Mouse (Mus musculus) embryonic fibroblast, embryonic 13.5 days (primary cell): ENCODE measurements at regions not wholly inside any gene's neighbourhood (a gene's known extent, or its start where the extent isn't known, plus 50 kb on each side); places are given as distances from the start of the nearest gene placed in this dataset.

Experiments used
- H3K27ac ChIP-seq: 2 replicates; pipeline ENCODE4 v1.5.1; 2012; ENCODE audit warnings: low read length, control low read depth, inconsistent platforms; ENCODE audit not compliant: insufficient read depth
- H3K4me1 ChIP-seq: 2 replicates; pipeline ENCODE4 v1.6.1; 2011; ENCODE audit warnings: low read length; ENCODE audit not compliant: control insufficient read depth, insufficient read depth
- H3K4me3 ChIP-seq: 2 replicates; pipeline ENCODE4 v1.5.1; 2011; ENCODE audit warnings: mild to moderate bottlenecking, control low read depth, low read length; ENCODE audit not compliant: insufficient read depth
- CTCF ChIP-seq: IDR thresholded peaks from 2 replicates; pipeline ENCODE4 v1.5.1; 2011; ENCODE audit warnings: mild to moderate bottlenecking, control low read depth, low read length, moderate library complexity, borderline replicate concordance; ENCODE audit not compliant: insufficient read depth
- POLR2A ChIP-seq: IDR thresholded peaks from 2 replicates; pipeline ENCODE4 v1.6.1; 2011; ENCODE audit warnings: low read depth, mild to moderate bottlenecking, control low read depth, low read length, moderate library complexity

DNA sequence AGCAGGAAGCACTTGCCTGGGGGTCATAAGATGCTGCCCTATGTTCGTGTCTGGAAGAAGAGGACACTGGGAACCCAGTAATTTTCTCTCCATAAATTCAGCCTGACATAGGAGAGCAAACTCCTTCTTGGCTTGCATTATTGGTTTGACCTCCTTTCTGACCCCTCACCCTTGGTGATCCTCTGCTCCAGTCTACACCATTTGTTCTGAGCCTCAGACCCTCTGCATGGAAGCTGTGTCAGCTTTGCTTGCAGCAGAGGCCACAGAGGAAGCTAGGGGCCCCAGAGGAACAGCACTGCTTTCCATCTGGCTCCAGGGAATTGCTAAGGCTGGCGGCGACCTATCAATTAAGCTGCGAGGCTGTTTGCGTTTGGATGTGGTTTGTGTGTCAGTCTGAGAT, 102.7 kb upstream of the Cdc42ep3 start:
- no peak for TF ChIP-seq POLR2A
- no peak for TF ChIP-seq CTCF
- H3K4me1 ChIP-seq: peaks cover 8% of the 10 kb centered on the region; the same call in 1 of the 2 replicates
- H3K4me3 ChIP-seq: no peak overlapping the region
- no peak overlapping the region for H3K27ac ChIP-seq

GRCm38 (mm10) chr17:79461681-79462091, 106.8 kb upstream of the Cdc42ep3 start:
- TF ChIP-seq CTCF (no peak), POLR2A (no peak)
- Histone ChIP-seq H3K4me1 (no peaks in the 10 kb centered on the region), H3K4me3 (no peak overlapping the region), H3K27ac (no peak overlapping the region)

DNA sequence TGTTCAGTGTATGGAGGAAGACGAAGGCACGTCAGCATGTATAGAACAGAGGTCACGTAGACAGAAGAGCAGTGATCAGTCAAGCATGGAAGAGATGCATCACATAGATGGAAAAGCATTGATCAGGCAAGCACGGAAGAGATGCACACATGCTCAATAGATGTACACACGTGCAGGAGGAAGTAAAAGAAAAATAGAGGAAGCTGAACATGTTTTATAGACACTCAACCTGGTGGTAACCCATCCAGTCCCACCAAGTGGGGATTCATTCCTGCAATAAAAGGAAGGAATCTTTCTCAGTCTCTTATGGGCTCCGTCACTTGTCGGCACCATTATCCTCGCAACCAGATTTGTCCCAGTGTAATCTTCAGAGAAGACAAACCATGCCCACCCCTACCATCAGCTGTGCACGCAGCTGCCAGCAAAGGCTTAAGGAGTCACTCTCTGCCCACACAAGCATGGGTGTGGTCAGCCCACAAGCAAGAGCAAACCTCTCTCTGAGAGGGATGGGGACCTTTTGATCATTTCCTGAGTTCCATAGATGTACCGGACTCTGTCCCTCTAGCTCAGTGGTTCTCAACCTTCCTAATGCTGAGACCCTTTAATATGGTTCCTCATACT, 108.3 kb upstream of the Cdc42ep3 start:
- Histone ChIP-seq H3K4me1 (no peaks in the 10 kb centered on the region), H3K27ac (no peak overlapping the region), H3K4me3 (no peak overlapping the region)
- TF ChIP-seq CTCF (no peak), POLR2A (no peak)

DNA sequence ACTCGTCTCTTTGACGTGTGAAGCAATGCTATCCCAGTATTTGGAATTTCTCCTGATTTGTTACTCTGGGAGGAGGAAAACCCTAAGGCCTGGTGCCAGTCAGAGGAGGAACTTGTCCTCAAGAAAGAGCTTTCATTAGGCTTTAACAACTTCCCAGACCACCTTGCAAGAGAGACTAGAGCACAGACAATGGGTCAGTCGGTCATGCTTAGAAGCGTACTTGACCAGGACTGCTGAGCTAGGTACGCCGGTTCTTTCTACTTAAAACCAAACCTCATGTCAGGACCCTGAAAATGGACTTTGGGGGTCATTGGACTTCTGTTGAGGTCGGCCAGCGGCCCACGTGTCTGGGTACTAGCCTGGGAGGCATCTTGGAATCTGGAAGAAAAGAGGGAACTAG, 110.8 kb upstream of the Cdc42ep3 start:
- TF ChIP-seq CTCF: no peak

DNA sequence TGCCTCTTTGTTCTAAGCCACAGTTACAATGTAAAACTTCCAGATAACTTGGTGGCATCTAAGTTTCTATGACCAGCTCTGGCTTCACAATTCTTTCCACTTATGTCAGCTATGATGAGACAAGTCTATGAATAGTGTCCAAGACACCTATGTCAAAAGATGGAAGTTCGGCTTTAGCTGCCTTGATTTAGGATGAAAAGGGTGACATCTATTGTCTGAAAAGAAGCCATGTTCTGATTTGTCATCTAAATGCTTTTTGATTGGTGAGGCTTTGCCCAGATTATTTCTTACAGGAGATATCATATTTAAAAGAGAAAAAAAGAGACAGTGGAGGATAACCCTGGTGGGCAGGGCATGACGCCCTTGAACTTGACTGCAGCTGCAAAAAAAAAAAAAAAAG, 116.7 kb upstream of the Cdc42ep3 start:
- Histone ChIP-seq H3K4me3 (no peak overlapping the region), H3K27ac (no peak overlapping the region), H3K4me1 (peaks cover 3% of the 10 kb centered on the region; the same call in 1 of the 2 replicates)
- no peak for TF ChIP-seq POLR2A
- no peak for TF ChIP-seq CTCF

More for the DNA sequence above, 110.8 kb upstream of the Cdc42ep3 start:
- Histone ChIP-seq H3K4me1 (no peaks in the 10 kb centered on the region), H3K4me3 (no peak overlapping the region), H3K27ac (no peak overlapping the region)

DNA sequence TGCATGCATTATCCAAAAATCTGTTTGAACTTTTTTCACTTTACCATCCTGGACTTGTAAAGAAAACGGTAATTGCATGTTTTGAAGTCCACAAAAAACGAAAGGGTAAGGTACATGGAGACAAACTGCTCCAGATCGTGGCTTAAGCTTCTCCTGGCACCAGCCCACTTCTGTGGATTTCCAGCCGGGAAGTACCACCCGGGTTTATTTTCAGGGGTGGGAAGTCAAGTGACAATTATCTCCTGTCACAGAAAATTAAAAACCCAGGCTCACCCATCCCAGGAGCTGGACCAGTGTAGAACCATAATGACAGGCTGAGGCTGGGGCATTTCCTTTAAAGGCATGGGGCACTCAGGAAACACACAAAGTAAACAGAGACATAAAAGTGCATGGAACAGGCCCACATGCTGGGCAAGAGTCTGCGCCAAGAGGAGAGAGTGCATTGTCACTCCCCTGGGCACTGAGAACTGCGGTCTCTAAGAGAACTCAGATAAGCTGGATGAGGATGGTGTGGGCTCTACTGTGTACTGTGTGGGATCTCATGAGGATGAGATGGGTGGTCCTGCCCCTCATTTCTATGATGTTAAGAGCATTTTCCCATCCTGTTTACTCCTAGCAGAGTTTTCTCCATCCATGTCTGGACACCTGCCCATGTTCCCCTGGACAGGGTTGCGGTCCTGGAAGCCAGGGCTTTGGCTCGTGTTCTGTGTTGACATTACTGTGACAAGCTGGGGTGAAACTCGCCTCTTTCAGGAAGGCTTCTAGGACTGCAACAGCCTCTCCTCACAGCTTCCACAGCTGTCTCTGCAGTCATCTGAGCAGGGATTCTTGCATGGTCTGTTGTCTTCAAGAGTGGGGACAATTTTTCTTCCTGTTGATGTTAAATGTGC, 117.5 kb upstream of the Cdc42ep3 start:
- Histone ChIP-seq H3K27ac (no peak overlapping the region), H3K4me3 (no peak overlapping the region), H3K4me1 (peaks cover 3% of the 10 kb centered on the region; the same call in 1 of the 2 replicates)
- no peak for TF ChIP-seq POLR2A
- TF ChIP-seq CTCF: no peak

GRCm38 (mm10) chr17:79476671-79477070, 121.8 kb upstream of the Cdc42ep3 start:
- Histone ChIP-seq H3K4me1 (peaks cover 5% of the 10 kb centered on the region; the same call in 1 of the 2 replicates), H3K27ac (no peak overlapping the region), H3K4me3 (no peak overlapping the region)
- TF ChIP-seq POLR2A: no peak
- no peak for TF ChIP-seq CTCF

DNA sequence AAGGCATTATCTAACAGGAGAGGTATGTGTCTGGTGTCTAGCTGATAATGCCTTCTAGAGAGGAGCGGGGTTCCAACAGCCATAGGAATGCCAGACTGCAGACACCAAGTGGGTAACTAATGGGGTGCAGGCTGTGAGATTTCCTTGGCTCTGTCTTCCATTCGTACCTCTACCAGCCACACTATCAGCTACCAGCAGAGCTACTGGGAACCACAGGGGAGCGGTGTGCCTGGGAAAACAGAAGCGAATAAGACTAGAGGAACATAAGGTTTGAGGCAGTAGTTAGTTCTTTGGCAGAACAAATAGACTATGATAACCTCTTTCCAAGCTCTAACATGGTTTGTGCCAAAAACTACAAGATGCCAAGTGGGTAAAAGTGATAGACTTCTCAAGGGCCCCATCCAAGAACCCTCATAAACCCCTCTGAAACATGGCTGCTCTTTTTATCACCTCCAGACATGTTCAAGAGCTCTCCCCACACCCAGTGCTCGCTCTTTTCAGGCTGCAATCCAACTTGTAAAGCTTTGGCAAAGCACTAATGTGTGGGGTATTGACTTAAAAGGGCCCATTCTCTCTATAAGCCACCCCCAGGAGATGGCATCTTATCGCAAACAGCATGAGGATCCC, 126.3 kb upstream of the Cdc42ep3 start:
- H3K4me1 ChIP-seq: peaks cover 3% of the 10 kb centered on the region; the same call in 1 of the 2 replicates
- H3K27ac ChIP-seq: no peak overlapping the region
- H3K4me3 ChIP-seq: no peak overlapping the region
- TF ChIP-seq CTCF: no peak
- TF ChIP-seq POLR2A: no peak

DNA sequence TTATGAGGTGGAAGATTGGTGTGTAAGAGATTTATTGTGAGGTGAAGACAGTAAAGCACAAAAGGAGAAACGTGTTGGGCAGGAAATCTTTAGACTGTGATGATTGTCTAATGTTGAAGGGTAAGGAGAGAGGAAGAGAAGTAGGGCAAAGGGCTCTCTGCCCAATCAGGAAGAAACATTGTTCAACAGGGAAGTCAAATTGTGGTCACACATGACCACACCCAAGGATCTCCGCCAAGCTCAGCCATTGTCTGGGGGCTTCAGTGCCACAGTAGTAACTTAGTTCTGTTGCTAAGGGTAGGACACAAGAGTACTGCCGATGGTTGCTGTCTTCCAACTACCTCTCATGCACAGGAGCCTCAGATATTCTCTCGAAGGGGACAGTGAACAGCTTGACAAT, 127.0 kb upstream of the Cdc42ep3 start:
- TF ChIP-seq CTCF (no peak), POLR2A (no peak)
- Histone ChIP-seq H3K4me3 (no peak overlapping the region), H3K4me1 (peaks cover 3% of the 10 kb centered on the region; the same call in 1 of the 2 replicates), H3K27ac (no peak overlapping the region)
